Comparison of ENCODE assay signal across 20 mouse cellular contexts in the genomic region with DNA sequence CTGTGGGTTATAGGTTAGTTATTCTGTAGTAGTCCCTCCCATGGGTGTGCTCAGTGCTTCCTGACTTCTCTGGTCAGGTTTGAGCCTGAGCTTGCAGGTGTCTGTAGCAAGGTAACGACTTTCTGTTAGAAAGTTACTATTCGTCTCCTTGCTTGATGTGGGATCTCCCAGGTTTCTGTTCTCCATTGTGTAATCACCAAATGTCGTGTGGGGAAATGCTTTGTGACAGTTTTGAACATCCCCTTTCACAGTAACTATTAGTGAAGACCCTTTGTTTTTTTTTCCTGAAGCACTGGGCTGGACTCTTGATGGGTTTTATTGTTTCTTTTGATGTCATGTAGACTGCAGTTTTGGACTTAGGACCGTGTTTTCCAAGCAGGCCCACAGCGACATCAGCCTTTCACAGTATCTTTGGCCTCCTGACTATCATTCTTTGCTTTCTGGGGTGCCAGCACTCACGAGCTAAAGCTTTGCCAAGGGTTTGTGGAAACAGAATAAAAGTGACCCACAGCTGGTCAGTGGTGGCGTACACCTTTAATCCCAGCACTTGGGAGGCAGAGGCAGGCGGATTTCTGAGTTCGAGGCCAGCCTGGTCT. TPM values are rescaled to one million over a fixed set of nuclear protein-coding genes. Genes with fewer than 3 reads are reported as not detected.
A peak's percentile ranks its signal among the peaks of the same experiment; 100 is the strongest.
DNase-seq lines count a peak whose midpoint lies in the region; ATAC-seq and TF ChIP-seq lines count a peak whose summit lies in the region.
"Had no signal": no experiment of that assay in that cellular context is flagged by ENCODE, and none has a peak within 500 bp of the region (broad histone marks: within the 10 kb centered on the region; RNA-seq: fewer than 3 reads in every experiment).

No protein-coding gene starts in this region.

- H3K9ac ChIP-seq in heart, embryonic 13.5 days, result no peak overlapping the region
- H3K9ac ChIP-seq in liver, postnatal 0 days (replicated peaks), result no peak overlapping the region
- H3K9ac ChIP-seq in intestine, embryonic 15.5 days, result no peak overlapping the region
- H3K9ac ChIP-seq: limb, embryonic 12.5 days; neural tube, embryonic 13.5 days had no signal

- no peak for ATAC-seq in heart, embryonic 13.5 days (ENCODE audit: extremely low read depth, insufficient number of reproducible peaks, low FRiP score, low TSS enrichment)
- ATAC-seq in liver, postnatal 0 days, result no peak
- peak; percentile 46 for ATAC-seq in intestine, embryonic 15.5 days
- ATAC-seq: activated CD4-positive, CD25-positive, alpha-beta regulatory T cell, adult 4 months; hindbrain, postnatal 0 days had no signal

- no peak overlapping the region for H3K4me3 ChIP-seq in heart, embryonic 13.5 days
- no peak overlapping the region for H3K4me3 ChIP-seq in liver, postnatal 0 days (ENCODE audit: low read depth, low read length)
- no peak overlapping the region for H3K4me3 ChIP-seq in bone marrow, adult 2 months (replicated peaks; ENCODE audit: control insufficient read depth, low read depth, low read length)
- H3K4me3 ChIP-seq in intestine, embryonic 15.5 days (replicated peaks), result no peak overlapping the region
- H3K4me3 ChIP-seq: left cerebral cortex, adult 2 months; limb, embryonic 12.5 days; neural tube, embryonic 13.5 days had no signal

- WGBS in heart, embryonic 13.5 days, result 83% methylated on average over 9 of the region's 9 CpGs
- WGBS in liver, postnatal 0 days (ENCODE audit: insufficient replicate concordance), result 64% methylated on average over 9 of the region's 9 CpGs
- 54% methylated on average over 9 of the region's 9 CpGs for WGBS in bone marrow, adult 2 months
- WGBS in intestine, embryonic 15.5 days, result 74% methylated on average over 9 of the region's 9 CpGs

- no peak for TF ChIP-seq EP300 in liver, postnatal 0 days (IDR thresholded peaks at IDR 0.05; ENCODE audit: low read depth)

- no peak for DNase-seq in heart, postnatal 25 days (ENCODE audit: low spot score)
- no peak for DNase-seq in liver, postnatal 0 days
- no peak for DNase-seq in liver
- DNase-seq in layer of hippocampus, adult 9-10 months (ENCODE audit: low spot score), result no peak
- no peak for DNase-seq in cerebellum, postnatal 10 days
- DNase-seq: adrenal gland, postnatal 14 days; cerebellum, adult 2 months; gastrocnemius, postnatal 36 days; heart, postnatal 10 days; lung, postnatal 36 days; thymus, postnatal 14 days had no signal

- no peak for TF ChIP-seq CTCF in liver, postnatal 0 days (IDR thresholded peaks at IDR 0.05; ENCODE audit: low read depth)
- no peak for TF ChIP-seq CTCF in bone marrow, adult 2 months (IDR thresholded peaks at IDR 0.05; ENCODE audit: control insufficient read depth, insufficient read depth, low read length)

- no peaks in the 10 kb centered on the region for H3K9me3 ChIP-seq in heart, embryonic 13.5 days
- no peaks in the 10 kb centered on the region for H3K9me3 ChIP-seq in liver, postnatal 0 days (ENCODE audit: low read length)
- H3K9me3 ChIP-seq in intestine, embryonic 15.5 days, result no peaks in the 10 kb centered on the region
- H3K9me3 ChIP-seq: limb, embryonic 12.5 days; neural tube, embryonic 13.5 days had no signal

- peak overlapping the region; percentile 73 for H3K27ac ChIP-seq in heart, embryonic 13.5 days (replicated peaks)
- H3K27ac ChIP-seq in liver, postnatal 0 days (ENCODE audit: low read depth), result peak overlapping the region; percentile 58
- H3K27ac ChIP-seq in bone marrow, adult 2 months (ENCODE audit: control insufficient read depth, insufficient read depth, low read depth, low read length, poor library complexity), result peak overlapping the region; percentile 44; the same call in 1 of the 2 replicates
- peak overlapping the region; percentile 64; the same call in 1 of the 2 replicates for H3K27ac ChIP-seq in intestine, embryonic 15.5 days
- H3K27ac ChIP-seq: hindbrain, postnatal 0 days; left cerebral cortex, adult 2 months; limb, embryonic 12.5 days; neural tube, embryonic 13.5 days had no signal

- intact Hi-C loops in heart, postnatal 25 days (cut with DNase I), result no loop called here

- H3K27me3 ChIP-seq in heart, embryonic 13.5 days (replicated peaks), result no peaks in the 10 kb centered on the region
- no peaks in the 10 kb centered on the region for H3K27me3 ChIP-seq in liver, postnatal 0 days (ENCODE audit: insufficient read depth, low read length)
- no peaks in the 10 kb centered on the region for H3K27me3 ChIP-seq in intestine, embryonic 15.5 days (replicated peaks)
- H3K27me3 ChIP-seq: limb, embryonic 12.5 days; neural tube, embryonic 13.5 days had no signal

- H3K36me3 ChIP-seq in heart, embryonic 13.5 days, result peaks cover 56% of the 10 kb centered on the region
- H3K36me3 ChIP-seq in liver, postnatal 0 days (replicated peaks; ENCODE audit: insufficient read depth, low read length), result peaks cover 34% of the 10 kb centered on the region
- H3K36me3 ChIP-seq in intestine, embryonic 15.5 days, result peaks cover 11% of the 10 kb centered on the region

- H3K4me2 ChIP-seq in heart, embryonic 13.5 days, result no peak overlapping the region
- H3K4me2 ChIP-seq in liver, postnatal 0 days (ENCODE audit: low read depth, low read length), result no peak overlapping the region
- no peak overlapping the region for H3K4me2 ChIP-seq in intestine, embryonic 15.5 days (replicated peaks)
- H3K4me2 ChIP-seq: limb, embryonic 12.5 days; midbrain, embryonic 11.5 days; neural tube, embryonic 13.5 days had no signal

- H3K4me1 ChIP-seq in heart, embryonic 13.5 days, result no peaks in the 10 kb centered on the region
- H3K4me1 ChIP-seq in liver, postnatal 0 days (ENCODE audit: insufficient read depth), result peaks cover 16% of the 10 kb centered on the region
- peaks cover 8% of the 10 kb centered on the region; the same call in 1 of the 2 replicates for H3K4me1 ChIP-seq in bone marrow, adult 2 months (ENCODE audit: control insufficient read depth, insufficient read depth, low read length)
- H3K4me1 ChIP-seq in intestine, embryonic 15.5 days (replicated peaks), result peaks cover 22% of the 10 kb centered on the region
- H3K4me1 ChIP-seq: limb, embryonic 12.5 days; neural tube, embryonic 13.5 days had no signal

- TF ChIP-seq POLR2A in bone marrow, adult 2 months (IDR thresholded peaks at IDR 0.05; ENCODE audit: borderline replicate concordance, control insufficient read depth, low read depth, low read length), result no peak

RNA-seq across cellular contexts. Expression of a gene that starts 8.6 kb away (rescaled TPM):
- polyA plus RNA-seq in heart, embryonic 13.5 days (2015; fragmentation: Nextera tagmentation; extraction: Ambion mirVana), result 5.8 and 6.2 TPM in 2 replicates
- 10 to 100 TPM; 28.5 to 32.3 TPM for total RNA-seq in heart, postnatal 25 days (2021)
- 221 and 241 TPM in 2 replicates for polyA plus RNA-seq in liver, postnatal 0 days (2015; fragmentation: Nextera tagmentation; extraction: Ambion mirVana)
- 14.2 and 34.1 TPM in 2 replicates for polyA plus RNA-seq in bone marrow, adult 2 months (2011; ENCODE audit: insufficient read depth, insufficient read length, low replicate concordance, missing spikeins)
- polyA plus RNA-seq in intestine, embryonic 15.5 days (2015; fragmentation: Nextera tagmentation; extraction: Ambion mirVana), result 5.5 and 6.1 TPM in 2 replicates

RNA-seq across cellular contexts. Expression of a gene that starts 18.5 kb away (rescaled TPM):
- 27.7 and 28.8 TPM in 2 replicates for polyA plus RNA-seq in heart, embryonic 13.5 days (2015; fragmentation: Nextera tagmentation; extraction: Ambion mirVana)
- 10 to 100 TPM; 25.9 to 27.2 TPM for total RNA-seq in heart, postnatal 25 days (2021)
- 22.7 and 22.8 TPM in 2 replicates for polyA plus RNA-seq in liver, postnatal 0 days (2015; fragmentation: Nextera tagmentation; extraction: Ambion mirVana)
- 25.8 and 27.0 TPM in 2 replicates for polyA plus RNA-seq in bone marrow, adult 2 months (2011; ENCODE audit: insufficient read depth, insufficient read length, low replicate concordance, missing spikeins)
- polyA plus RNA-seq in intestine, embryonic 15.5 days (2015; fragmentation: Nextera tagmentation; extraction: Ambion mirVana), result 45.2 and 51.7 TPM in 2 replicates

RNA-seq across cellular contexts. Expression of a gene that starts 27.6 kb away (rescaled TPM):
- polyA plus RNA-seq in heart, embryonic 13.5 days (2015; fragmentation: Nextera tagmentation; extraction: Ambion mirVana), result 109 and 124 TPM in 2 replicates
- total RNA-seq in heart, postnatal 25 days (2021), result 10 to 100 TPM; 43.0 to 49.7 TPM
- 86.5 and 93.5 TPM in 2 replicates for polyA plus RNA-seq in liver, postnatal 0 days (2015; fragmentation: Nextera tagmentation; extraction: Ambion mirVana)
- 77.8 and 182 TPM in 2 replicates for polyA plus RNA-seq in bone marrow, adult 2 months (2011; ENCODE audit: insufficient read depth, insufficient read length, low replicate concordance, missing spikeins)
- polyA plus RNA-seq in intestine, embryonic 15.5 days (2015; fragmentation: Nextera tagmentation; extraction: Ambion mirVana), result 118 and 120 TPM in 2 replicates

RNA-seq across cellular contexts. Expression of a gene that starts 28.0 kb away (rescaled TPM):
- 6.9 and 7.1 TPM in 2 replicates for polyA plus RNA-seq in heart, embryonic 13.5 days (2015; fragmentation: Nextera tagmentation; extraction: Ambion mirVana)
- 1 to 10 TPM; 4.3 to 4.5 TPM for total RNA-seq in heart, postnatal 25 days (2021)
- 2.6 and 3.7 TPM in 2 replicates for polyA plus RNA-seq in liver, postnatal 0 days (2015; fragmentation: Nextera tagmentation; extraction: Ambion mirVana)
- 5.0 and 11.1 TPM in 2 replicates for polyA plus RNA-seq in bone marrow, adult 2 months (2011; ENCODE audit: insufficient read depth, insufficient read length, low replicate concordance, missing spikeins)
- 8.1 and 9.1 TPM in 2 replicates for polyA plus RNA-seq in intestine, embryonic 15.5 days (2015; fragmentation: Nextera tagmentation; extraction: Ambion mirVana)

RNA-seq across cellular contexts. Expression of a gene that starts 36.9 kb away (rescaled TPM):
- 6.2 and 9.3 TPM in 2 replicates for polyA plus RNA-seq in heart, embryonic 13.5 days (2015; fragmentation: Nextera tagmentation; extraction: Ambion mirVana)
- total RNA-seq in heart, postnatal 25 days (2021), result 1 to 10 TPM; 7.7 to 9.4 TPM
- polyA plus RNA-seq in liver, postnatal 0 days (2015; fragmentation: Nextera tagmentation; extraction: Ambion mirVana), result 4.0 and 4.5 TPM in 2 replicates
- polyA plus RNA-seq in bone marrow, adult 2 months (2011; ENCODE audit: insufficient read depth, insufficient read length, low replicate concordance, missing spikeins), result 28.1 and 37.6 TPM in 2 replicates
- polyA plus RNA-seq in intestine, embryonic 15.5 days (2015; fragmentation: Nextera tagmentation; extraction: Ambion mirVana), result 53.4 and 111 TPM in 2 replicates
